Mouse (Mus musculus): ENCODE measurements around the gene Nr0b1. TPM values are rescaled to one million over a fixed set of nuclear protein-coding genes. Genes with fewer than 3 reads are reported as not detected.

Gene Nr0b1
- polyA plus RNA-seq (2015; fragmentation: Nextera tagmentation; extraction: Ambion mirVana), result 0.10 TPM in 1 of 2 replicates, not detected in the other

DNA sequence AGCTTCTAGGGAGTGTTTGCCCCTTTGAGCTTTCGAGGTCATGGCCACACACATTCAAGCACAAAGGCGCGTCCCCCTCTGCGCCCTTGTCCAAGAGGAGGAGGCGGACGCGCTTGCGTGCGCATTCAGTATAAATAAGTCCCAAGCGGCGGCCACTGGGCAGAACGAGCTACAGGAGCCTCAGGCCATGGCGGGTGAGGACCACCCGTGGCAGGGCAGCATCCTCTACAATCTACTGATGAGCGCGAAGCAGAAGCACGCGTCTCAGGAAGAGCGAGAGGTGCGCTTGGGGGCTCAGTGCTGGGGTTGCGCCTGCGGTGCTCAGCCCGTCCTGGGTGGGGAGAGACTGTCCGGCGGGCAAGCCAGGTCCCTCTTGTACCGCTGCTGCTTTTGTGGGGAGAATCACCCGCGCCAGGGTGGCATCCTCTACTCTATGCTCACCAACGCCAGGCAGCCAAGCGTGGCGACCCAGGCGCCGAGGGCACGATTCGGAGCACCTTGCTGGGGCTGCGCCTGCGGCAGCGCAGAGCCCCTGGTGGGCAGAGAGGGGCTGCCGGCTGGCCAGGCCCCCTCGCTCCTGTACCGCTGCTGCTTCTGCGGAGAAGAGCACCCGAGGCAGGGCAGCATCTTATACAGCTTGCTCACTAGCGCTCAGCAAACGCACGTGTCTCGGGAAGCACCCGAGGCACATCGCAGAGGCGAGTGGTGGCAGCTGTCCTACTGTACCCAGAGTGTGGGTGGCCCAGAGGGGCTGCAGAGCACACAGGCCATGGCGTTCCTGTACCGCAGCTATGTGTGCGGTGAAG, at the start of gene Nr0b1:
Gene Nr0b1 (plus strand): TSS at position 151 of the 806 bp plus-strand sequence.
- no peak within 1 kb of the TSS for H3K9ac ChIP-seq
- peak within 1 kb of the TSS; percentile 63 for H3K4me2 ChIP-seq
- peak within 1 kb of the TSS; percentile 35 for H3K4me3 ChIP-seq
- H3K9me3 ChIP-seq (replicated peaks), result no peaks in the 10 kb centered on the region
- no peaks in the 10 kb centered on the region for H3K36me3 ChIP-seq
- WGBS, result 14% methylated on average over 53 of the region's 53 CpGs
- ATAC-seq (replicated peaks; ENCODE audit: insufficient number of reproducible peaks, insufficient read depth, low FRiP score, low read depth), result no peak
- H3K27me3 ChIP-seq, result peaks cover 20% of the 10 kb centered on the region
- H3K4me1 ChIP-seq (replicated peaks), result peaks cover 2% of the 10 kb centered on the region; the same call in 1 of the 2 replicates
- no peak within 1 kb of the TSS for H3K27ac ChIP-seq

DNA sequence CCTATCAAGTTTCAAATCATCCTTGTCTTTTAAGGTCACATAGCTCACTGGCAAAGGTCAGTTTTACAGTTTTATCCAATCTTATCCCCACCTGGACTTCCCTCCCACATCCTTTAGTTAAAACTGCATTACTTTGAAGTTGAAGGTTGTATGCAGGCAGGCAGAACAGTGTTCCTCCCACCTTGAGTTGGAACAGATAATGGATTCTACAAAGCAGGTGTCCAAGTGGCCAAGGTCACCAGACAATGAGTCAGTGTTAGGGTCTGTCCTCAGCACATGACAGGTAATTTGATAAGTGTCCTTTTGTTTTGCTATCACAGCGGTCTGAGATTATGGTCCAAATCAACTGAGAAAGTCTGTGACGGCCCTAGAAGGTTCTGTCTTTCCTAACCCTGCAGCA, 4.3 kb upstream of the Nr0b1 start:
- H3K9me3 ChIP-seq (replicated peaks), result no peaks in the 10 kb centered on the region
- 67% methylated on average over 2 of the region's 2 CpGs for WGBS
- no peak overlapping the region for H3K4me2 ChIP-seq
- H3K27me3 ChIP-seq, result peaks cover 13% of the 10 kb centered on the region
- H3K4me1 ChIP-seq (replicated peaks), result peaks cover 2% of the 10 kb centered on the region; the same call in 1 of the 2 replicates
- H3K36me3 ChIP-seq, result no peaks in the 10 kb centered on the region
- ATAC-seq (replicated peaks; ENCODE audit: insufficient number of reproducible peaks, insufficient read depth, low FRiP score, low read depth), result no peak
- no peak overlapping the region for H3K9ac ChIP-seq
- no peak overlapping the region for H3K4me3 ChIP-seq
- H3K27ac ChIP-seq, result no peak overlapping the region

GRCm38 (mm10) chrX:86192420-86192994, 943 bp downstream of the Nr0b1 start:
- H3K4me1 ChIP-seq (replicated peaks), result peaks cover 2% of the 10 kb centered on the region; the same call in 1 of the 2 replicates
- no peak for ATAC-seq (replicated peaks; ENCODE audit: insufficient number of reproducible peaks, insufficient read depth, low FRiP score, low read depth)
- H3K4me3 ChIP-seq, result peak overlapping the region; percentile 35
- peak overlapping the region; percentile 63 for H3K4me2 ChIP-seq
- H3K9me3 ChIP-seq (replicated peaks), result no peaks in the 10 kb centered on the region
- H3K9ac ChIP-seq, result no peak overlapping the region
- H3K27me3 ChIP-seq, result peaks cover 20% of the 10 kb centered on the region
- WGBS, result 15% methylated on average over 25 of the region's 25 CpGs
- H3K27ac ChIP-seq, result no peak overlapping the region
- no peaks in the 10 kb centered on the region for H3K36me3 ChIP-seq

DNA sequence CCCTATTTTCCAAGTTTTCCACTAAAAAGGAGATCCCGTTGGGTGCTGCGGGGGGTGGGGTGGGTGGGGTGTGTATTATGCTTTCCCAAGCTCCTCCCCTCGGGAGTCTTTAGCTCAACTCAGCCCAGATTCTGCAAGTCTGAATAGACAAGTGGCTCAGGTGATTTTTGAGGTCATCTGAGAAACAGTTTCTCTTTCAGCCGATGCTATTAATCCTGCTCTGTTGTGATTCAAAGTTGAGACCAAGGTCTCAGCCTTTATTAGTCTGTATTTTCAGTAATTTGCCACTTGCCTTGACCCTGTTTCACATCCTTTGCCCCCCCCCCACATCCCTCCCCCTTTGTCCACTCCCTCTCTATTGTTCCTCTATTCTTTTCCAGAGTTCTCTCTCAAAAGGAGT, 1.8 kb downstream of the Nr0b1 start:
- H3K4me2 ChIP-seq, result no peak overlapping the region
- H3K27ac ChIP-seq, result no peak overlapping the region
- no peak overlapping the region for H3K9ac ChIP-seq
- H3K9me3 ChIP-seq (replicated peaks), result no peaks in the 10 kb centered on the region
- 40% methylated on average over 4 of the region's 4 CpGs for WGBS
- no peak for ATAC-seq (replicated peaks; ENCODE audit: insufficient number of reproducible peaks, insufficient read depth, low FRiP score, low read depth)
- H3K27me3 ChIP-seq, result peaks cover 20% of the 10 kb centered on the region
- peaks cover 2% of the 10 kb centered on the region; the same call in 1 of the 2 replicates for H3K4me1 ChIP-seq (replicated peaks)
- no peaks in the 10 kb centered on the region for H3K36me3 ChIP-seq
- H3K4me3 ChIP-seq, result no peak overlapping the region

GRCm38 (mm10) chrX:86237246-86237645, 45.7 kb downstream of the Nr0b1 start:
- no peaks in the 10 kb centered on the region for H3K4me1 ChIP-seq (replicated peaks)
- H3K9ac ChIP-seq, result no peak overlapping the region
- no peaks in the 10 kb centered on the region for H3K9me3 ChIP-seq (replicated peaks)
- no peak overlapping the region for H3K4me2 ChIP-seq
- H3K36me3 ChIP-seq, result no peaks in the 10 kb centered on the region
- H3K27me3 ChIP-seq, result no peaks in the 10 kb centered on the region
- ATAC-seq (replicated peaks; ENCODE audit: insufficient number of reproducible peaks, insufficient read depth, low FRiP score, low read depth), result no peak
- no peak overlapping the region for H3K27ac ChIP-seq
- no peak overlapping the region for H3K4me3 ChIP-seq
- 20% methylated on average over 1 of the region's 1 CpGs for WGBS

Other genes starting within 250 kb of the Nr0b1 start
- not detected in 2 replicates for gene Samt3, start 147.6 kb upstream of the Nr0b1 start, polyA plus RNA-seq (2015; fragmentation: Nextera tagmentation; extraction: Ambion mirVana)
- not detected in 2 replicates for gene Mageb4, start 113.3 kb downstream of the Nr0b1 start, polyA plus RNA-seq (2015; fragmentation: Nextera tagmentation; extraction: Ambion mirVana)

All from heart, embryonic 15.5 days (tissue).